Mouse (Mus musculus) heart, adult 18-20 months (tissue): ENCODE measurements around the gene Mcemp1. TPM values are rescaled to one million over a fixed set of nuclear protein-coding genes. Genes with fewer than 3 reads are reported as not detected.

Experiments
- DNase-seq, 2 experiments: peaks; one replicate each; pipeline ENCODE4 v3.0.0; 2021 to 2022; ENCODE audit warnings: mixed read lengths in 1 of 2
- long read RNA-seq, 2 experiments: library from polyadenylated mRNA; stranded (forward); transcript quantifications; one replicate each; pipeline ENCODE4 v2.0.0; 2021
- total RNA-seq, 2 experiments: library from RNA; stranded (reverse); gene quantifications; 2 replicates each; pipeline ENCODE4 v1.2.3; 2021

Mcemp1 gene
- under 1 TPM; 0.30 to 0.49 TPM for total RNA-seq
- long read RNA-seq, experiment 1, result 0 reads
- long read RNA-seq, experiment 2, result 0 reads

- no peak for DNase-seq
These were observed at the start of gene Mcemp1 for GRCm38 (mm10) chr8:3665507-3665906. Gene Mcemp1, plus strand, starts transcription at chr8:3665754.

GRCm38 (mm10) chr8:3621199-3621970 lies 44.2 kb upstream of the Mcemp1 start, which contains the start of the genes Xab2 and Pet100:
Gene Xab2, minus strand, starts transcription at chr8:3621316.
Gene Pet100, plus strand, starts transcription at chr8:3621548.
- peak; percentile 99 for DNase-seq

GRCm38 (mm10) chr8:3622119-3622518 lies 43.4 kb upstream of the Mcemp1 start:
- no peak for DNase-seq

GRCm38 (mm10) chr8:3625445-3625844 lies 40.1 kb upstream of the Mcemp1 start, which contains the start of gene Pcp2:
Gene Pcp2, minus strand, starts transcription at chr8:3625545.
- no peak for DNase-seq

GRCm38 (mm10) chr8:3626971-3627370 lies 38.6 kb upstream of the Mcemp1 start:
- DNase-seq, result no peak

- no peak for DNase-seq
These were observed 37.5 kb upstream of the Mcemp1 start for GRCm38 (mm10) chr8:3628014-3628413.

- peak; percentile 40 to 56 for DNase-seq
These were observed 34.7 kb upstream of the Mcemp1 start, which contains the start of gene Stxbp2 for GRCm38 (mm10) chr8:3630647-3631477. Gene Stxbp2, plus strand, starts transcription at chr8:3630955.

GRCm38 (mm10) chr8:3631478-3631875 lies 34.1 kb upstream of the Mcemp1 start:
- no peak for DNase-seq

GRCm38 (mm10) chr8:3645804-3646203 lies 19.8 kb upstream of the Mcemp1 start:
- peak; percentile 18 to 49 for DNase-seq

- DNase-seq, result no peak
These were observed 18.6 kb upstream of the Mcemp1 start for GRCm38 (mm10) chr8:3646824-3647531.

- no peak for DNase-seq
These were observed 18.0 kb upstream of the Mcemp1 start for GRCm38 (mm10) chr8:3647561-3647960.

- DNase-seq, result peak in 1 of 2 experiments; percentile 15
These were observed 17.3 kb upstream of the Mcemp1 start for GRCm38 (mm10) chr8:3648268-3648667.

- no peak for DNase-seq
These were observed 16.6 kb upstream of the Mcemp1 start for GRCm38 (mm10) chr8:3648990-3649389.

GRCm38 (mm10) chr8:3652845-3653244 lies 12.7 kb upstream of the Mcemp1 start:
- no peak for DNase-seq

- DNase-seq, result no peak
These were observed 10.6 kb upstream of the Mcemp1 start for GRCm38 (mm10) chr8:3654726-3655508.

GRCm38 (mm10) chr8:3655526-3655925 lies 10.0 kb upstream of the Mcemp1 start, which contains the start of gene Retn:
Gene Retn, plus strand, starts transcription at chr8:3655770.
- no peak for DNase-seq

GRCm38 (mm10) chr8:3656725-3657381 lies 8.7 kb upstream of the Mcemp1 start:
- DNase-seq, result no peak

GRCm38 (mm10) chr8:3660889-3661288 lies 4.7 kb upstream of the Mcemp1 start:
- DNase-seq, result no peak

GRCm38 (mm10) chr8:3664405-3664804 lies 1.1 kb upstream of the Mcemp1 start:
- DNase-seq, result no peak

GRCm38 (mm10) chr8:3670388-3670787 lies 4.8 kb downstream of the Mcemp1 start:
- DNase-seq, result peak in 1 of 2 experiments; percentile 28
